Mouse (Mus musculus): ENCODE data around the gene Trpm5.

Trpm5 gene

DNA sequence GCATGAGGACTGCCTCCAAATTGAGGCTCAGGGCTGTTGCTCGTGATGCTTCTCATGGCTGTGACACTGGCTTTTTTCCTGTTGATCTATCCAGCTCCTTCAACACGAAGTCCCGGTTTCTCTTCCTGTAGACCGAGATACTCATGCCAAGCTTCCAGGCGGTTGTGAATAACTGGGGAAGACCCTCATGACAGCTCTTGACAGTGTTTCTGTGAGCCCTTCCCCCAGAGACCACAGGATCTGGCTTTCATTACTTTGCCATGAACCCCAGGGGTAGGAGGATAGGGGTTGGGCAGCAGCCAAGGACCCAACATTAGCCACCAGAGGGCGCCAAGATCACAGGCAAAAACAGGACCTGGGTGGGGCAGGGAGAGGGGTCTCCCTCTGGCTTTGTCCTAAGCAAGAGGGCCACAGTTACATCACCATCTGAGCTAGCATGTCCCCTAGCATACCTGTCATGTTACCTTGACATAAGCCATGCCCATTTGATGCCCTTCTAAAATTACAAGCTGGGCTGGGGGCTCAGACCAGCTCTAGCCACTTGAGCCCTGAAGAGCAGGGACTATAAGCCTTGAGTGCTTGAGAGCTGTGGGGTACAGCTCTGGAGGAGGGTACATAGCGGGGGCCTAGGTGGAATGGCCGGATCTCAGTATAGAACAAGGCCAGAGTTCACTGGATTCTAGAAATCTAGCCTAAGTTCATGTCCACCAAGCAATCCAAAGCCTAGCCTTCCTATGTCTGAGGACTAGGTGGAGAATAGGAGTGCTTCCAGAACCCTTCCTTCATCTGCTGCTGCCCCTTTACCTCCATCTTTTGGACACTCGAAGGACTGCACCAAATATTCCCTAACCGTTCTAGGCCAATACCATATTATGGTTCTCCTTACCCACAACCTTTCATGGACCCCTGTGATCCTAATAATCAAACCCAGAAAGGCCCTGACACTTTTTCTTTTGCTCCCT lies at the start of gene Trpm5:
TSS of gene Trpm5 (minus strand) at position 51 of the 962 bp plus-strand sequence.
- CTCF ChIA-PET, result interaction anchor here (0.5 kb wide), 1 partner anchor 197 kb away, joined by 3 read pairs; no protein-coding TSS in a partner anchor

DNA sequence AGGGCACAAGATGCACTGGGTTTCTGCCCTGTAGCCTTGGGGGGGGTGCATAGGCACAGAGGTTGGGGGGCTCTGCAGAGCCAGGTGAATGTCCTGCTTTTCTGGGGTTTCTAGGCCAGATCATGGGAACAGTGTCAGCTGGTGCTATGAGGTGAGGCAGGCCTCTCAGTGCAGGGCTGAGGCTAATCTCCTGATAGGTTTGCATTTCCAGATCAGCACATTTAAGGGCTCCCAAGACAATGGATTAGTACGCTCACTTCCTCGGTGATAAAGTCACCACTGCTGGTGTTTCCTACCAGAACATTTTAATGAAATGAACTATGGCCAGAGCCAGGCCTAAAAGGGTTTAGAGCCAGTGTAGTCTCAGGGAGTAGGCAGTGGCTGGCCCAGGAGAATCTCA lies 48.2 kb upstream of the Trpm5 start:
- CTCF ChIA-PET, result no interaction called here

DNA sequence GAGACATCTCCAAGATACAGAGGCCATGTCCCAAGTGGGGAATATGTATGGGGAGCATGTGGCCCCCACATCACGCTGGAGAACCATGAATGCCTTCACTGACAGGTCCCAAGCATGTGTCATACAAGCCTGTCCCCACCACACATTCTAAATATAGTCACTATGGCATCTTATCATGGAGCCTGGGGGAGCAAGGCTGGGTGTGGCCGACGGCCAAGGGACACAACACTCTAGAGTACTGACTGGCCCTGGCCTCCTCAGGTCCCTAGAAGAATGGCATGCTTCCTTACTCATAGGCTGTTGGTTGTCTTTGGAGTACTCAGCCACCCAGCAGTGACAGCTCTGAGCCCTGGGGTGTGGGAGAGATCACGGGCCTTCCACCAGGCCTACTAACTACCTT lies 45.5 kb upstream of the Trpm5 start:
- CTCF ChIA-PET, result no interaction called here

DNA sequence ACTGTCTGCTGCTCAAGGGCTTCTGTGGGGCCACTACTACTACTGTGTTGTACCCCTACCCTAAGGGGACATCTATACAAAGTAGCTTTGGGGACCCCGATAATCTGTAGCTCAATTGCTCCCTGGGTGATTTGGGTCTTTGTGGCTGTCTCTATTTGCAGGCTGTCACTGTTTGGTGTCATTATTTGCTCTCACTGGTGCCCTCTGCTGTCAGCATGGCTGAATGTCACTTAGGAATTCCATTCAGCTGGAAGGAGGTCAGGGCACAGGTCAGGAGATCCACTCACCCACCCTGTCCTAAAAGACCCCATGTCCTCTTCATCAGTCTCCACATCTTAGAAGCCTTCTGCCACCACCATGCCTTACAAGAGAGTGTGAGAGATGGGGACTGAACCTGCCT lies 44.3 kb upstream of the Trpm5 start:
- CTCF ChIA-PET, result no interaction called here

DNA sequence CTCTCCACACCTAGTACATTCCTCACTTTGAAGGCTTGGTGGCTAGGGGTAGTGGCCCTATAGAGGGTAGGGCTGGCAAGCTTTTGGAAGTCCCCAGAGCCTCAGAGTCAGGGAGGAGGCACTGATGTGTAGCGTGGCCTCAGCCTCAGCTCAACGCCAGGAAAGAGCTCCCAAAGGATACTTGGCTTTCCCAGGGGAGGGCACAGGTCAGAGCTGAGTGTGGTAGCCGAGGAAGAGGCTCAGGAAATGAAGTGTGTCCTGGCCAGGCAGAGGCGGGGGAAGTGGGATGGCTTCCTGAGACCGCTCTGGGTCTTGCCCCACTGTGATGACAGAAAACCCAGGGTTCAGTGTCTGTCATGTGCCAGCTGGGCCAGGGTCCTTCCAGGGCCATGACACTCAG lies 42.1 kb upstream of the Trpm5 start:
- CTCF ChIA-PET, result no interaction called here

DNA sequence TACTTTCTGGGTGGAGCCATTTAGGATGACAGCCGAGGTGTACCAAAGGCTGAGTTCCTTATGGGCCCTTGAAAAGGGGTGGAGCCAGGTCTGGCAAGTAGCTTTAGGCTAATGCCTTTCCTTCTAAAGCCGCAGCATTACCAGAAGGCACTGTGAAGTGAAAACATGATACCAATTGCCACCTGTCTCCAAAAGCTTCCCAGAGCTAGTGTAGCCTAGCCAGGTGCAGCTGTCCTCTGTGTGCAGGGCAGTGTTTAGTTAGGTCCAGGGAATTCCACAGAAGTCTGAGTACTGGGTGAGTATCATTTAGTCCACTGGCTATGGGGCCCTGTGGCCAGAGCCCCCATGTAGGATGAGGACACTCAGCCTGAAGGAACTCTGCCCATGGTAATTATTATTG lies 41.7 kb upstream of the Trpm5 start:
- CTCF ChIA-PET, result no interaction called here

DNA sequence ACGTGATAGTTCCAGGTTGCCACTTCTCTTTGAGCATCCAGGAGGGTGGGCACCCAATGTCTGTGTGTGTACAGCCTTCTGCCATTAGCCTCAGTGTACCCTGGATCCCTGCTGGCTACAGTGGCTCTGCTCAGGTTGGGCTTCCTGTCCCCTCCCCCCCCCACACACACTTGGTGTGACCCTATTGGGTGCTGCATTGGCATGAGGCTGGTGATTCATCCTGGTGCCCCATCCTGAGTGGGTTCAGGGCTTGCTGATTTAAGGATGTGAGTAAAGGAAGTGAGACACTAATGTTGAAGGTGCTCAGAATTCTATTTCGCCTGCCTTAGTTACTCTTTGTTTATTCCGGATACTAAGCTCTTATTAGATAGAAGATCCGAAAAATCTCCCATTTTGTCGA lies 38.4 kb upstream of the Trpm5 start:
- CTCF ChIA-PET, result no interaction called here

DNA sequence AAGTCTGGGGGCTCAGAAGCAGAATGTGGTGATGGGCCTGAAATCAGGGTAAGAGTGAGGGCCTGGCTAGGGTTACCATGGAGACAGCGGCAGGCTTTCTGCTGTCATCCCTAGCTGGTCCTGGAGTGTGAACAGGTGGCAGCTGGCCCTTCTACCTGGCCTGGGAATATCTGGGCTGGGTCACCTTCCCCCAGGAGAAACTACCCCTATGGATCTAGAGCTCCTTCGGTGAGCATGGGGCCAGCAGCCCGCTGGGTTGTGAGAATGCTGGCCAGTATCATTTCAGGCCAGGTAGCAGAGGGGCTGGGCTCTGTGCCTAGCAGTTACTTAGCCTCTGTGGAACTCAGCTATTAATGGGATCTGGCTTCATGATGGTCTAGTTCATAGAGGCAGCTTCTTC lies 30.5 kb upstream of the Trpm5 start:
- CTCF ChIA-PET, result no interaction called here

DNA sequence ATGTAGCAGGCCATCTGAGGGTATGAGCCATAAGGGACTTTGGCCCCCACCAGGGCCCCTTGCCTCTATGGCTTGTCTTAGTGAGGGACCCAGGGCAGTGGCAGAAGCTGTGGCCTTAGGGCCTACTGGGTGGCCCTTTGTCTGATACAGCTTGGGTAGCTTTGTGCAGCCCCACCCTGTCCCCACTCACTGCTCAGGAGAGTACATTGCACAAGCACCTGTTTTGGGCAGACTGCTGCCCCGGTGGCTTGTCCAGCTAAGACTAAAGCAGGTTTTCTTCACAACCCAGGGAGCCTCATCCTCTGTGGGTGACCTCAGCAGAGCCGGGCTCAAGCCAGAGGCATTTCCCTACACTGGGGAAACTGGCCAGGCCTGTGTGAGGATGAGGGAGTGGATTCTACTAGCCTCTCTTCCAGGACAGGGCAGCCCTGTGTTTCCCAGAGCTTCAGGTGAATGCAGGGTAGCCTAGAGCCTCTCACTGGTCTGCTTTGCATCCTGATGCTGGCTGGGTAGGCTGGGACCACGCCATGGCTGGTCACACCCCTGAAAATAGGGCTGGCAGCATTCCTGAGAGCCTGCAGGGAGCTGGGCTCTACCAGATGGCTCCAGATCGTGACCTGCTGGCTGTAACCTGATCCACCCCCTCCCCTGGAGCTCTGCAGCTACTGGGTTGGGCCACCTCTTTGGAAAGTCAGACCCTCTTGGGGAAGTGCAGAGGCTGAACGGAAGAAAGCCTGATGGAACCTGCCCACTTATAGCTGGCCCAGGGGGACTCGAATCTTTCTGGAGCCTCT lies 29.6 kb upstream of the Trpm5 start:
- CTCF ChIA-PET, result no interaction called here

DNA sequence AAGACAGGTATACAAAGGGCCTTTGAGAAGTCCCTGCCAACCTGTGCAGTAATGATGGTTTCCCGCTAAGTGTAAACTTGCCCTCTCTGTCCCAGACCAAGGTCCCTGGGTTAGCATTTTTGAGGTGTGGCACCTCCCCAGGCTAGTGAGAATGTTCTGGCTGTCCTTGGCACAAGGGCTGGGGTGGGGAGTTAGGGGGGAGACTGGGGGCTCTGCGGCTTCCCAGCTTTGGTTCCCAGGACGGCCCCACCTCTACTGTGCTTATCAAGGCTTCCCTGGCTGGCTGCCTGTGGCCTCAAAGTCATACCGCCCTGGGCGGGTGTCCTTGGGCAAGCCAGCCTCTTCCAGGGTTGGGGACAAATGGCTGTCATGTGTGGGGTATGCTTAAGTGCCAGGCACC lies 27.7 kb upstream of the Trpm5 start:
- CTCF ChIA-PET, result no interaction called here

DNA sequence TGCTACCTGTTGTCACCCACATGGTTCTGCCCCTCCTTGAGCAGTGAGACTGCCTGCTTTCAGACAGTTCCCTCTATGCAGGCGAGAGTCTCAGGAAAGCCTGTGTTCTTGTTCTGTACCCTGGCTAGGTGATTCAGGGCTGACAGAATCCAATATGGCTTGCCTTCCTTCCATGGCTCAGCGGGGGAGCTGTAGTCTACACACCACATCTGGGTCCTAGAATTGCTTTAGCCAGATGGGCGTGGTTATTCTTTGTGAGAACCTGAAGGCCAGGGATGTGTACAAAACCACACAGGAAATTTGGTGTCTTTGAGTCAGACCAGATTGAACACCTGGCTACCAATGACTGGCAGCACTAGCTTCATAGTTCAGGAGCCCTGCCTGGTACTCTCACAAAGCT lies 25.4 kb upstream of the Trpm5 start:
- CTCF ChIA-PET, result no interaction called here

DNA sequence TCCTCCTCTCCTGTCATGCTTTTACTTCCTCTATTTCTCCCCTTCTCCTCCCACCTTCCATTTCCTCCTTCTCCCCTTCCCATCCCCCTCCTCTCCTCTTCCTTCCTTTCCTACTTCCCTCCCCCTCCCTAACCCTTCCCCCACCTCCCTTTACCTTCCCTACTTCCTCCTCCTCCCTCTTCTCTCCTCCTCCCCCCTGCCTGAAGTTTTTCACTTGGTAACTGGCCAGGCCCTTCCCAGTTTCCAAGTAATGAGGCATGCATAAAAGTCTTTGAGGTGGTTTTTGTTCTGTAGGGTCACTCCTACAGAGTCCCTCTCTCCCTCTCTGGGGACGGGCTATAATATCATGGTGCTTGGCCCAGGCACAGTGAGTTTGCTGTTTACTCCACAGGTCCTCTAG lies 25.0 kb upstream of the Trpm5 start:
- CTCF ChIA-PET, result no interaction called here

DNA sequence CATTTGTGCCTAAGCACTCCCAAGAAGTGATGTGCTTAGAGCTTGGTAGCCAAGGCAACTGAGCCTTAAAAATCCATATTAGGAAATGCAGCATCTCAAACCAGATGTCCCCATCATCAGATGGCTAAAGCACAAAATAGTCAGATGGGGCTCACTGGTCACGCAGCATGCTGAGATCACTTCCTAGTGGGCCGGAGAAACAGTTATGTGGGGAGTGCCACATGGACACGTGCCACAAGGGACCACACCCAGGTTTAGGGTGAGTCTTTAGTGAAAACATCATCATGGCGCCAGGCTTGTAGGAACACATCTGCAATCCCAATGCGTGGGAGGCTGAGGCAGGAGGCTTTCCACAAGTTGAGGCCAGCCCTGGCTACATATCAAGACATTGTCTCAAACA lies 22.1 kb upstream of the Trpm5 start:
- CTCF ChIA-PET, result interaction anchor here (0.6 kb wide), 1 partner anchor 111 kb away, joined by 3 read pairs; the partner anchor contains the start of gene Tspan32

DNA sequence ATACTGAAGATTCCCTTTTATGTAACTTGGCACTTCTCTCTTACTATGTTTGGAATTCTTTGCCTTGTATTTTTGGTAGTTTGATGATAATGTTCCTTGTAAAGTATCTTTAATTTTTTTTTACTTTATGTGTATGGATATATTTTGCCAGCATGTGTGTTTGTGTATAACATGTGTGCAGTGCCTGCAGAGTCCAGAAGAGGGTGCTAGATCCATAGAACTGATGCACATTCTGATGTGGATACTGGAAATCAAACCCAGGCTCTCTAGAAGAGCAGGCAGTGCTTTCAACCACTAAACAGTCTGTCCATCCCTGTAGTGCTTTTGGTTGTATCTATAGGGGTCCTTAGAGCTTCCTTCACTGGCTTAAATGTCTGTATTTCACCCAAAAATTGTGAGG lies 20.3 kb upstream of the Trpm5 start:
- CTCF ChIA-PET, result no interaction called here

DNA sequence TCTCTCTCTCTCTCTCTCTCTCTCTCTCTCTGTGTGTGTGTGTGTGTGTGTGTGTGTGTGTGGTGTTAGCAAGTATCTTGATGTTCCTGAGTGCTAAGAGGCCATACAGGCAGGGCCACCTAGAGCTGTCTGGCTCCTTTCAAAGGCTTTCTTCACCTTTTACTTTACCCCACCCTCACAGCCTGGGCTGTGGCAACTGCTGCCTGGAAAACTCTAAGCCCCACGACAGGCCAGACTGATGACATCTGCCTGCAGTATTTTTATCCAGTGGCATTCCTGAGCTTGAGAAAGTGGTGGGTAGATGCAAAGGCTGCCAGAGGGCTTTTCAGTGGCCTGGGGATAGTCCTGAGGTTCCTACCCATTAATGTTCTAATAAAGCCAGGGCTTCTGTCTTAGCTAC lies 18.0 kb upstream of the Trpm5 start:
- CTCF ChIA-PET, result no interaction called here

DNA sequence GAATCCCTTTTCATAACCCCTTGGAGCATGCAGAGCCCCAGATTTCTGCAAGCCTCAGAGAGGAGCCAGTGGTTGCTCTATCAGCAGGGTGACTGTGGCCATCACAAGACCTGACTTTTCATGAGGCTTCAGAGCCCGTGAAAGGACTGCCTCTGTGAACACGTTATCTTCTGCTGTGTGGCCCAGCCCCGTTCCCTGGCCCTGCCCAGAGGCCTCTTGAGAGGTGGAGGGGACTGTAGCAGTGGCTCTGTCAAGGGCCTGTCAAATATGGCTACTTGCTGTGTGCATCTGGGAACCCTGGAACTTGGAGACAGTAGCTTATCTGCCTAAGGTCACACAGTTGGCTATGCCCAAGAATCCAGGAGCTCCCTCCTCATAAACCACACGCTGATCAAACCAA lies 17.3 kb upstream of the Trpm5 start:
- CTCF ChIA-PET, result no interaction called here

DNA sequence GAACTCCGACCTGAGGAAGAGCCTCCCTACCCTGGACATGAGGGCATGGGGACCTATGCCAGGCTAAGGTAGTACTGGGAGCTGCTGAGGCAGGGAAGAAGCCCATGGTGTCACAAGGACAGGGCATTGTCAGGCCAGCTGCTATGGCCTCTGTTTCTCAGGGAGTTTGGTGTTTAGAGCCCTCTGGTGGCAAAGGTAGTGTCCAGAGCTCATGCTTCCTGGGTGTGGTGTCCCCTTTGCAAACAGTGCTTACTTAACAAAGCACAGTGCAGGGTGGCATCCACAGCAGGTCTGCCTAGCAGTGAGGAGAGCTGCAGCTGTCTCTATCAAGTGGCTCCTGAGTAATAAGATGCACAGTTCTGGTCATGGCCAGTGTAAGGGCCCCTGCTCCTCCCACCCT lies 16.4 kb upstream of the Trpm5 start:
- CTCF ChIA-PET, result no interaction called here

DNA sequence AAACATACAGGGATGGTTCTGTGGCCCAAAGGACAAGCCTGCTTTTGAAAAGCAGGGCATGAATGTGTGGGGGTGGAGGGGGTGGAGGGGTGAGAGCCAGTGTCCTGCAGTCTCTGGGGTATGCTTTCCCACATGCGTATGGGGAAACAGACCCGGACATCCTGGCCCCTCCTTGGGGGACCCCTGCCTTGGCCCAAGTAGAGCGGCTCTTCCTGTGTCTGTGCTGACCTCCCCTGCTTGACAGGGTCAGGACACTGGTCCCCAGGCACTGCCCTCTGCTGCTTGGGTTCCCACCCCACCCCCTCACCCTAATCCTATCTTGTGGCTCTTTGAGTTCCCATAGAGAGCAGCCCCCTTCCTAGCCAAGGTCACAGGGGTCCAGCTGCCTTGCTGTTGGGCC lies 15.3 kb upstream of the Trpm5 start:
- CTCF ChIA-PET, result no interaction called here

DNA sequence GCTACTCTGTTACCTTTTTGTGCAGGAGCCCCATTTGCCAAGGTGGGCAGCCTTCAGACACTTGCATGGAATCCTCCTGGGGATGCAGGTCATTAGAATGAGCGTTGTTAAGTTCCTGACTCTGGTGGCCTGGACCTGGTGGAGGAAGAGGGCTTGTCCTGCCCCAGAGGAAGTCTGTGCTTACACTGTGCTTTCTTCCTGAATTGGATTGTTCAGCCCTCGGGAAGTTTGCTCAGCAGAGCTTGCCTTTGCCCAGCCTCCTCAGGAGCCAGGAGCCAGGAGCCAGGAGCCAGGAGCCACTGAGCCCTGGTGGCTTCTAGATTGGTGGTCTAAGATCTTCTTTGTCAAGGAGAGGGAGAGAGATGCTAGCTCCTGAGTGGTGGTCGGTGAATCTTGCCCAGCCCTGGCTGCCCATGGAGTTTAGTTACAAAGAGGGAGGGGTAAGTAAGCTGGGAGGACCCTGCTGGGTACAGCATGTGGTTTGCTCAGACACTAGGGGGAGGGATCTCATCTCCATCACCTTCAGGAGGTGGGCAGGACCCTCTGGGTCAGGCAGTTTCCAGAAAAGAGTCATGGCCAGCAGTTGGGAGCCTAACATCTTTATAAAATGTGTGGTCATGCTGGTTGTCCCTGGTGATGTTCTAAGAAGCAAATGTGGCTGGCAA lies 14.7 kb upstream of the Trpm5 start:
- CTCF ChIA-PET, result no interaction called here

DNA sequence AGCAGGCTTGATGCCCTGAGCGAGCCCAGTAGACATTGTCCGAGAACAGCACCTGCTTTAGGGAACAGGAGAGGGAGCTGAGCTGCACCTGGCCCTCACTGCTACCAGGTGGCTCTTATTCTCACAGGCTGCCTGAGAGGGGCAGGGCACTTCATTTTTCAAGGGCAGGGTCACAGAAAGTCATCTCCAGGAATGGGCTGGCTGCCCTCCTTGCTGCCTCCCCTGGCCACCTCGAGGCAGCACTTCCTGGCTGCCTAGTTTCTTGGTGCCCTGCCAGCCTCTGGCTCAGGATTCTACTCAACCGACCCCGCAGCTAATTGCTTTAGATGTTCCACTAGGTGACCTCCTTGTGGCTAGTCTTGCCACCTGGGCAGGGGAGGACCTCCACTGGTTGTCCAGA lies 13.8 kb upstream of the Trpm5 start:
- CTCF ChIA-PET, result no interaction called here

DNA sequence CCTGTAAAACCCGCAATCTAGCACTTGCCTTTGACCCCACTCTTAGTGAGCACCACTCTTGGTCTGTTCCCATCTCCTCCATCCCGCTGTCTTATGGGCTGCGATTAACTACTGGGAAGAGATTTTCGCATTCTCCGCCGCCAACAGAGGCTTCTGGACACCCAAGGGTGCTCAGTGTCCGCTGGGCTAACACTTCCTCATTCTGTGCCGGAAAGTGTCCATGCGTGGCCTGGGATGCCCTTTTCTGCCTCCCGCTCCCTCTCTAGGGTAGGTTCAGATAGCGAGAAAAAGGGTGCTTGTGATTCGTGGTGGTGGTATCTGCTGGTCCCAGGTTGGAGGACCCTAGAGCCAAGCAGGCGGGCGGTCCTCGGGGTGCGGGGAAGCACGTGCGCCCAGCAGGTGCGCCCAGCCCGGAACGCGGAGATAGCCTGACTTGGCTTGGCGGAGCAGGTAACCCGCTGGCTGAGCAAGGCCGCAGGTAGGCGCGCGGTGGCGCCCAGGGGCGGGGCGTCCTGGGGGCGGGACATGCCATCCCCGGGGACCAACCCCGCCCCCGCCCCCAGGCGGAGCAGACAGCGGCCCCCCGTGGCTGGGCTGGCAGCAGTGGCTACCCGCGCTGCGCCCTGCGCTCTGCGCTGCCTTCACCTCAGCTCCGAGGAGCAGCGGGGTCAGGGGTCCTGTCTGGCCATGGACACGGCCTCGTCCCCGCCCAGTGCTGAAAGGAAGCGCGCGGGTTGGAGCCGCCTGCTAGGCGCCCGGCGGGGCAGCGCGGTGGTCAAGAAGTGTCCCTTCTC lies 12.4 kb upstream of the Trpm5 start:
- CTCF ChIA-PET, result no interaction called here

DNA sequence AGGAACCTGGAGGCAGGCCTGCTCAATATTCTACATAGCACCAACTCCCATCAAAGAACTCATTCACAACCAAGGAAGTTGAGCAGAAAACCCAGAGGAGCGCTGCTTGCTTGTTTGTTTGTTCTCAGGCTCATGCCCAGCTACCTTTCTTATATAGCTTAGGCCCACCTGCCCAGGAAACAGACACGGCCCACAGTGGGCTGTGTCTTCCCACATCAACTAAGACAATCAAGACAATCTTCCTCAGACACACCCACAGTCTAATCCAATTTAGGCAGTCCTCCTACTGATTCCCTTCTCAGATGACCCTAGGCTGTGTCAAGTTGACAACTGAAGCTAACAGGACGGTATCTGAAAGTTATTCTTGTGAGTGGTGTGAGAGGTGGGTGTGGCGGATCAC lies 11.6 kb upstream of the Trpm5 start, which contains the start of gene Kcnq1:
TSS of gene Kcnq1 (plus strand) at position 301 of the 400 bp plus-strand sequence.
- CTCF ChIA-PET, result no interaction called here
